Mouse (Mus musculus) right cerebral cortex, adult 2 months (tissue): ENCODE results near the gene Katnal1.

Source experiments
- DNase-seq, 2 experiments: peaks; one replicate each; pipeline ENCODE4 v3.0.0; 2021 to 2022; ENCODE audit warnings: low spot score in 2 of 2

The Katnal1 gene

GRCm38 (mm10) chr5:148927717-148928223 is 1.4 kb downstream of the Katnal1 start:
- DNase-seq, result no peak

- DNase-seq, result no peak
Measured at GRCm38 (mm10) chr5:148924586-148924985, 4.5 kb downstream of the Katnal1 start.

- DNase-seq, result no peak
Measured at GRCm38 (mm10) chr5:148924051-148924450, 5.1 kb downstream of the Katnal1 start.

GRCm38 (mm10) chr5:148923408-148923807 is 5.7 kb downstream of the Katnal1 start:
- DNase-seq, result no peak

GRCm38 (mm10) chr5:148922773-148923172 is 6.3 kb downstream of the Katnal1 start:
- DNase-seq, result no peak

GRCm38 (mm10) chr5:148918049-148918448 is 11.1 kb downstream of the Katnal1 start:
- DNase-seq, result no peak

- DNase-seq, result no peak
Measured at GRCm38 (mm10) chr5:148916775-148917174, 12.3 kb downstream of the Katnal1 start.

- no peak for DNase-seq
Measured at GRCm38 (mm10) chr5:148912262-148912661, 16.9 kb downstream of the Katnal1 start.

- DNase-seq, result no peak
Measured at GRCm38 (mm10) chr5:148910066-148910465, 19.1 kb downstream of the Katnal1 start.

- DNase-seq, result no peak
Measured at GRCm38 (mm10) chr5:148909402-148909801, 19.7 kb downstream of the Katnal1 start.

GRCm38 (mm10) chr5:148909057-148909395 is 20.1 kb downstream of the Katnal1 start:
- DNase-seq, result no peak

GRCm38 (mm10) chr5:148908191-148909056 is 20.7 kb downstream of the Katnal1 start:
- DNase-seq, result no peak

GRCm38 (mm10) chr5:148906305-148906704 is 22.8 kb downstream of the Katnal1 start:
- no peak for DNase-seq

- DNase-seq, result no peak
Measured at GRCm38 (mm10) chr5:148904846-148905245, 24.3 kb downstream of the Katnal1 start.

GRCm38 (mm10) chr5:148899361-148899760 is 29.8 kb downstream of the Katnal1 start:
- DNase-seq, result no peak

GRCm38 (mm10) chr5:148897941-148898417 is 31.1 kb downstream of the Katnal1 start:
- DNase-seq, result no peak

- peak; percentile 77 to 80 for DNase-seq
Measured at GRCm38 (mm10) chr5:148897069-148897702, 31.9 kb downstream of the Katnal1 start.

GRCm38 (mm10) chr5:148896515-148896914 is 32.6 kb downstream of the Katnal1 start:
- no peak for DNase-seq

- DNase-seq, result no peak
Measured at GRCm38 (mm10) chr5:148895833-148896232, 33.3 kb downstream of the Katnal1 start.

GRCm38 (mm10) chr5:148895034-148895433 is 34.1 kb downstream of the Katnal1 start:
- DNase-seq, result no peak

- DNase-seq, result no peak
Measured at GRCm38 (mm10) chr5:148890237-148890636, 38.9 kb downstream of the Katnal1 start.

GRCm38 (mm10) chr5:148888032-148888431 is 41.1 kb downstream of the Katnal1 start:
- DNase-seq, result no peak
